Mouse (Mus musculus) lung, postnatal 0 days (tissue): ENCODE measurements around the gene Laptm4a. TPM values are rescaled to one million over a fixed set of nuclear protein-coding genes. Genes with fewer than 3 reads are reported as not detected.

Experiments used
- ATAC-seq: fragments of 200-750 bp; cut with Nextera tagmentation; 2 replicates; pipeline ENCODE4 v1.8.0; 2017; ENCODE audit warnings: moderate library complexity
- DNase-seq: peaks from one replicate; pipeline ENCODE4 v3.0.0-alpha.2; 2016; ENCODE audit warnings: low spot score
- H3K27ac ChIP-seq: fragments of 300-500 bp; sonication (generic); 2 replicates; pipeline ENCODE4 v1.5.1; 2014; ENCODE audit warnings: antibody characterized with exemption, mild to moderate bottlenecking, low read length, mixed read lengths
- H3K27me3 ChIP-seq: fragments of 300-500 bp; sonication (generic); replicated peaks from 2 replicates; pipeline ENCODE4 v1.6.1; 2014; ENCODE audit warnings: low read length, mixed read lengths; ENCODE audit not compliant: insufficient read depth
- H3K36me3 ChIP-seq: fragments of 300-500 bp; sonication (generic); 2 replicates; pipeline ENCODE4 v1.6.1; 2014; ENCODE audit warnings: low read length, mixed read lengths; ENCODE audit not compliant: insufficient read depth
- H3K4me1 ChIP-seq: fragments of 300-500 bp; sonication (generic); 2 replicates; pipeline ENCODE4 v1.6.1; 2014; ENCODE audit warnings: antibody characterized with exemption, low read depth, low read length, mixed read lengths; ENCODE audit not compliant: insufficient read depth
- H3K4me2 ChIP-seq: fragments of 300-500 bp; sonication (generic); replicated peaks from 2 replicates; pipeline ENCODE4 v1.6.1; 2014; ENCODE audit warnings: low read depth, mild to moderate bottlenecking, low read length, moderate library complexity, mixed read lengths
- H3K4me3 ChIP-seq: fragments of 300-500 bp; sonication (generic); 2 replicates; pipeline ENCODE4 v1.5.1; 2014; ENCODE audit warnings: low read depth, low read length
- H3K9ac ChIP-seq: fragments of 300-500 bp; sonication (generic); replicated peaks from 2 replicates; pipeline ENCODE4 v1.6.1; 2014; ENCODE audit warnings: low read depth, mild to moderate bottlenecking
- H3K9me3 ChIP-seq: fragments of 300-500 bp; sonication (generic); 2 replicates; pipeline ENCODE4 v1.6.1; 2016; ENCODE audit warnings: low read length, mixed read lengths
- CTCF ChIP-seq: IDR thresholded peaks from 2 replicates; pipeline ENCODE4 v1.5.1; 2016; ENCODE audit warnings: antibody characterized with exemption, mild to moderate bottlenecking
- EP300 ChIP-seq: IDR thresholded peaks from 2 replicates; pipeline ENCODE4 v1.6.1; 2016; ENCODE audit warnings: antibody characterized with exemption, mild to moderate bottlenecking, control low read depth
- whole genome bisulfite sequencing: fragments of 180-500 bp; shearing (Covaris S2); extraction: QIAGEN DNeasy Blood & Tissue Kit; methylation state at CpG from one replicate; pipeline ENCODE4 v1.1.7; 2014; 5-methylcytosine and 5-hydroxymethylcytosine counted together
- polyA plus RNA-seq: library from polyadenylated mRNA; unstranded; fragments of >200 nt; fragmentation: Nextera tagmentation; extraction: Ambion mirVana; gene quantifications from 2 replicates; pipeline ENCODE4 v1.2.1, GENCODE M21; 2015

The Laptm4a gene
- polyA plus RNA-seq, 1 experiment from 2014 or later = 467 TPM

DNA sequence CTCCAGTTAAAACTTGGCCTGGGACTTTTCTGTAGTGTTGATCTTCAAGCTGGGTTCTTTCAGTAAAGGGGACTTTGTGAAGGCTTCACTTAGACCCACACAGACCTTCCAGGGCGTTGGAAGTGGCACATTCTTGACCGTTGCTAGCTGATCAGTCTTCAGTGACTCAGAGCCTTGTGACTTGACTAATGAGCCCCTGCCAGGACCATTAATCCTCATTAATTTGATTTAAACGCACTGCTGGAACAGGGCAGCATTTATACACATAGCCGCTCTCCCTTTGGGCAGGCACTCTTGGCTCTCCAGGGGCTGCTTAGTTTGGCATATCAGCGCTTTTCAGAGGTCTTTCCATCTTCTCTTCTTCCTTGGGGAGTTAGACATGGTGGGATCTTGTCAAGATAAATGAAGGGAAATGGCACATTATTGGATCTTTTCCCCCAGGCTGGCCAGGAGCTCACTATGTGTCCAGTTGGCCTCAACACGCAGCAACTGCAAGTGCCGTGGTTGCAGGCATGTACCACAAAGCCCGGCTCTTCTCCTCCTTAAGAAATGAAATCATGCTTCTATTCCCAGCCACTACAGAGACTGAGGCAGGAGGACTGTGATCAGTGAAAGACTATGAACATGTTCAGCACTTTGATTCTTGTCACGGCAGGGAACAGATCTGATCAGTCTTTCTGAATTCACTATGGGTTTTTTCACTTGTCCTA lies 40.3 kb downstream of the Laptm4a start:
- Histone ChIP-seq H3K4me3 (no peak overlapping the region), H3K4me2 (no peak overlapping the region), H3K36me3 (no peaks in the 10 kb centered on the region), H3K27ac (no peak overlapping the region), H3K9me3 (no peaks in the 10 kb centered on the region), H3K27me3 (no peaks in the 10 kb centered on the region), H3K9ac (no peak overlapping the region), H3K4me1 (no peaks in the 10 kb centered on the region)
- DNase-seq (no peak), ATAC-seq (no peak)
- WGBS = 63% methylated on average over 9 of the region's 9 CpGs
- TF ChIP-seq CTCF = no peak
- no peak for TF ChIP-seq EP300

DNA sequence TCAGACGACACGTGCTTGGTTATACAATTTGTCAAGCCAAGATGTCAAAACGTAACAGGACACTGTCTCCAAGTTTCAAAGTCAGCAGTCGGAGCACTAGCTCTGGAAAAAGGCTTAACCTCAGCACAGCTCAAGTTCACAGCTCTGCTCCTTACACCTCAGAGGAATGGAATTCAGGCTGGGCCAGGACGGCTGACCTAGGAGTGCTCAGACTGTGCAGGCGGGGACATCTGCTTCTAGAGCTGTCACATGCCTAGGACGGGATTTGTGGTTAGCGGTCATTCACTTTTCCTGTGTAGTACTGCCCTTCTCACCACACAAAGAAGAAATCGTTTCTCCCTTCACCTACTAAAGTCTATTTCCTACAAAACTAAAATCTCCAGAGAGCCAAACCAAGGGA lies 48.4 kb downstream of the Laptm4a start:
- H3K27me3 ChIP-seq = no peaks in the 10 kb centered on the region
- 6% methylated on average over 9 of the region's 9 CpGs for WGBS
- H3K27ac ChIP-seq = no peak overlapping the region
- no peak overlapping the region for H3K4me2 ChIP-seq
- no peak overlapping the region for H3K9ac ChIP-seq
- no peaks in the 10 kb centered on the region for H3K4me1 ChIP-seq
- DNase-seq (peak; percentile 92), ATAC-seq (peak; percentile 98)
- H3K4me3 ChIP-seq = no peak overlapping the region
- no peaks in the 10 kb centered on the region for H3K36me3 ChIP-seq
- H3K9me3 ChIP-seq = no peaks in the 10 kb centered on the region
- TF ChIP-seq CTCF (no peak), EP300 (peak; percentile 37)

DNA sequence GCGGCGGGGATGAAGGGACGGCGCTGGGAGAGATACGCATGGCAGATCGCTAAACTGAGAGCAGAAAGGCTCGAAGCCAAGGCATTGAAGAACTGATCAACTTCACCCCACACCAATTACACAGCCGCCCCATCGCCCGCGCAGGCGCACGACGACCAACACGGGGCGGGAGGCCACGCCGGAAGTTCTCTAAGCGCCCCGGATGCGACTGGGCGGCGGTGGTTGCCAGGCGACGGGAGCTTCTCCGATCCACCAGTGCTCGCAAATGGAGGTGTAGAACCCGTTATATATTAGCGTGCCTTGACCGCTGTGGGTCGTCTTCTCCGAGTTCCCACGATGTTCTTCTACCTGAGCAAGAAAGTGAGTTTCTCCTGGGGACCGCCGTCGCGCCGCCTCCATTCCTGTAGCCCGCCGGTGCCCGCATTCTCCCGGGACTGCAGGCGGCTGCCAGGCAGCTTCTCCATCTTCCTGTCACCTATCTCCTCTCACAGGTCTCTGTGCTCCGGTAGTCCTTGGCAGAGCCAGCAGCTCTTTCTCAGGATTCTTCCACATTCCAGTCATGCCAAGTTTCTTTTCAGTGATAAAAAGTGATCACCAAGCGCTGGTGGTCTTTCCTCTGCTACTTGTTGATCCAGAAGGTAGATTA lies 52.5 kb downstream of the Laptm4a start, which contains the start of gene Wdr35:
Wdr35 (plus strand) TSS at position 73 of the 646 bp plus-strand sequence.
- ATAC-seq = peak; percentile 90
- no peaks in the 10 kb centered on the region for H3K36me3 ChIP-seq
- H3K4me3 ChIP-seq = peak within 1 kb of the TSS; percentile 64
- peak; percentile 91 for DNase-seq
- under 1% methylated on average over 45 of the region's 45 CpGs for WGBS
- no peaks in the 10 kb centered on the region; the same call in 1 of the 2 replicates for H3K9me3 ChIP-seq
- peak within 1 kb of the TSS; percentile 73 for H3K4me2 ChIP-seq
- H3K9ac ChIP-seq = peak within 1 kb of the TSS; percentile 41; the same call in 1 of the 2 replicates
- no peaks in the 10 kb centered on the region for H3K27me3 ChIP-seq
- H3K27ac ChIP-seq = no peak within 1 kb of the TSS
- H3K4me1 ChIP-seq = no peaks in the 10 kb centered on the region
- TF ChIP-seq CTCF (no peak), EP300 (no peak)

DNA sequence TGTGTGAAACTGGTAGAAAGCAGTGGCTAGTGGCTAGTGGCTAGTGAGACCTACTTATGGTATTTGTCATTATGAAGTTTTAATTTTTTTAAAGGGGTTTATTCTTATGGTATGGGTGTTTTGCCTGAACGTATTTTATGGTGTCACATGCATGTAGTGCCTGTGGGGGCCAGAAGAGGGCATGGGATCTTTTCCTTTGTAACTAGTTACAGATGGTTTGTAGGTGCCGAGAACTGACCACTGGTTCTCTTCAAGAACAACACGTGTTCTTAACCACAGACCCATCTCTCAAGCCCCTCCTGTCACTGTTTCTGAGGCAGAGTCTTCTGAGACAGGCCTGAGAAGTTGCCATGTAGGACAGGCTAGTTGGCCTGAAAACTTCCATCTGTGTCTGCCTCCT lies 53.6 kb downstream of the Laptm4a start:
- TF ChIP-seq CTCF (peak; percentile 21), EP300 (no peak)
- ATAC-seq (no peak), DNase-seq (no peak)
- Histone ChIP-seq H3K4me1 (no peaks in the 10 kb centered on the region), H3K9me3 (no peaks in the 10 kb centered on the region; the same call in 1 of the 2 replicates), H3K4me2 (no peak overlapping the region), H3K36me3 (no peaks in the 10 kb centered on the region), H3K4me3 (no peak overlapping the region), H3K27ac (no peak overlapping the region), H3K9ac (no peak overlapping the region), H3K27me3 (no peaks in the 10 kb centered on the region)
- WGBS = 87% methylated on average over 3 of the region's 3 CpGs

Other genes starting within 250 kb of the Laptm4a start
- gene Pum2, start 247.5 kb upstream of the Laptm4a start, polyA plus RNA-seq = 26.9 and 31.3 TPM in 2 replicates
- gene Sdc1, start 150.3 kb upstream of the Laptm4a start, polyA plus RNA-seq = 303 and 306 TPM in 2 replicates
- 0.33 and 0.52 TPM in 2 replicates for gene Matn3, start 26.3 kb downstream of the Laptm4a start, polyA plus RNA-seq
- gene Wdr35, start 52.2 kb downstream of the Laptm4a start, polyA plus RNA-seq = 7.6 and 10.4 TPM in 2 replicates
- 16.7 and 19.9 TPM in 2 replicates for gene Ttc32, start 108.3 kb downstream of the Laptm4a start, polyA plus RNA-seq